Mouse (Mus musculus) duodenum, adult 2 months (tissue): Measurements from ENCODE around the gene Klk1b8. TPM values are rescaled to one million over a fixed set of nuclear protein-coding genes. Genes with fewer than 3 reads are reported as not detected.

Source experiments
- polyA plus RNA-seq: library from polyadenylated mRNA; depleted of rRNA; stranded (reverse); fragments of >200 nt; gene quantifications from 2 replicates; pipeline ENCODE4 v1.2.3, GENCODE M21; 2012; ENCODE audit warnings: low replicate concordance; rRNA removed

Gene Klk1b8
- not detected in 2 replicates for polyA plus RNA-seq

DNA sequence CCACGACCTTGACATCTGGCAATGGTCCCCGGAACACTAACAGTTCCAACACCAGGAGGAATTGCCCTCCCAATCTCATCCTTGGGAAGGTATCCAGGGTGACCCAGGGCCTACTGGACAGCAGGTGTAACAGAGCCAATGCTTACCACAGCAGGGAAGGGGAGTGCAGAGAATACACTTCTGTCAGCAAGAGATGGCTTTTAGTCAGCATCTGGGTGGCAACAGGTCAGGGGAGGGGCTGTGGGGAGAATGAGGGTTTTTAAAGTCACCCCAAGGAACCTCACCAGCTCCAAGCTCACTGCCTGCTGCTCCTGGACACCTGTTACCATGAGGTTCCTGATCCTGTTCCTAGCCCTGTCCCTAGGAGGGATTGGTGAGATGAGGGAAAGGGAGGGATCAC lies at the start of gene Klk1b8:
Gene Klk1b8, plus strand, starts transcription at position 301 of the 400 bp plus-strand sequence.

DNA sequence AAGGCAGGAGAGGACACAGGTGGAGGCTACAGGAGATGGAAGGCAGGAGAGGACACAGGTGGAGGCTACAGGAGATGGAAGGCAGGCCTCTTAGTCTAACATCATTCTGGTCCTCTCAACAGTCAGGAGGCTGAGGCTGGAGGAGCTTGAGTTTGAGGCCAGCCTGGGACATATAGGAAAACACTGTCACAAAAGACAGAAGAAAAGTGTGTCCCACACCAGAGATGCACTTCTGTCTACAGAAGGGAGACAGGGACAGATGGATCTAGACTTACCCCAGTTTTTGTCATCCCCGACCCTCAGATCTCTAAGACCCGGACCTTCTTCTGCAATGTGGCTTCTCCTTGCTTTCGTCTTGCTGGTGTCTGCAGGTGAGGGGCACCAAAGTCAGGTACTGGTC lies 17.0 kb upstream of the Klk1b8 start, which contains the start of gene Klk15:
Gene Klk15, plus strand, starts transcription at position 301 of the 400 bp plus-strand sequence.

DNA sequence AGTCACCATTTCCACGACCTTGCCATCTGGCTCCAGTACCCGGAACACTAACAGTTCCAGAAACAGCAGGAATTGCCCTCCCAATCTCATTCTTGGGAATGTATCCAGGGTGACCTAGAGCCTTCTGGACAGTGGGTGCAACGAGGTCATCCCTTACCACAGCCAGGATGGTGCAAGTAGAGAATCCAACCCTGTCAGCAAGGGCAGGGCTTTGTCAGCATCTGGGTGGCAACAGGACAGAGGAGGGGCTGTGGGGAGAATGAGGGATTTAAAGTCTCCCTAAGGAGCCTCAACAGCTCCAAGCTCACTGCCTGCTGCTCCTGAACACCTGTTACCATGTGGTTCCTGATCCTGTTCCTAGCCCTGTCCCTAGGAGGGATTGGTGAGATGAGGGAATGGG lies 16.0 kb downstream of the Klk1b8 start, which contains the start of gene Klk1b1:
Gene Klk1b1, plus strand, starts transcription at position 301 of the 400 bp plus-strand sequence.

DNA sequence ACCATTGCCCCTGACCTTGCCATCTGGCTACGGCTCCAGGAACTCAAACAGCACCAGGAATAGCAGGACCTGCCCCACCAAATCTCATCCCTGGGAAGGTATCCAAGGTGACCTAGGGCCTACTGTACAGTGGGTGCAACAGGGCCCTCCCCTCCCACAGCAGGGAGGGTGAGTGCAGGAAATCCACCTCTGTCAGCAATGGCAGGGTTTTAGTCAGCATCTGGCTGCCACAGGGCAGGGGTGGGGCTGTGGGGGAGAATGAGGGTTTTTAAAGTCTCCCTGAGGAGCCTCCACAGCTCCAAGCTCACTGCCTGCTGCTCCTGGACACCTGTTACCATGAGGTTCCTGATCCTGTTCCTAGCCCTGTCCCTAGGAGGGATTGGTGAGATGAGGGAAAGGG lies 25.3 kb downstream of the Klk1b8 start, which contains the start of gene Klk1b9:
Gene Klk1b9, plus strand, starts transcription at position 301 of the 400 bp plus-strand sequence.

DNA sequence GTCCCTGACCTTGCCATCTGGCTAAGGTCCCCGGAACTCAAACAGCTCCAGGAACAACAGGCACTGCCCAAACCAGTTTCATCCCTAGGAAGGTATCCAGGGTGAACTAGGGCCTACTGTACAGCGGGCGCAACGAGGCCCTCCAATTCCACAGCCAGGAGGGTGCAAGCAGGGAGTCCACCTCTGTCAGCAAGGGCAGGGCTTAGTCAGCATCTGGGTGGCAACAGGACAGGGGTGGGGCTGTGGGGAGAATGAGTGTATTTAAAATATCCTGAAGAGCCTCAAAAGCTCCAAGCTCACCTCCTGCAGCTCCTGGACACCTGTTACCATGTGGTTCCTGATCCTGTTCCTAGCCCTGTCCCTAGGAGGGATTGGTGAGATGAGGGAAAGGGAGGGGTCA lies 45.1 kb downstream of the Klk1b8 start, which contains the start of gene Klk1b11:
Gene Klk1b11, plus strand, starts transcription at position 301 of the 400 bp plus-strand sequence.

Other genes starting within 250 kb of the Klk1b8 start
- gene Klk13, start 238.1 kb upstream of the Klk1b8 start, polyA plus RNA-seq, result not detected in 2 replicates
- gene Klk12, start 181.8 kb upstream of the Klk1b8 start, polyA plus RNA-seq, result not detected in 2 replicates
- gene Klk11, start 176.1 kb upstream of the Klk1b8 start, polyA plus RNA-seq, result 0.21 TPM in 1 of 2 replicates, not detected in the other
- 0.28 and 0.37 TPM in 2 replicates for gene Klk10, start 169.6 kb upstream of the Klk1b8 start, polyA plus RNA-seq
- gene Klk9, start 158.8 kb upstream of the Klk1b8 start, polyA plus RNA-seq, result not detected in 2 replicates
- gene Klk8, start 153.1 kb upstream of the Klk1b8 start, polyA plus RNA-seq, result 1.2 and 2.8 TPM in 2 replicates
- not detected in 2 replicates for gene Klk7, start 139.4 kb upstream of the Klk1b8 start, polyA plus RNA-seq
- gene Klk6, start 126.2 kb upstream of the Klk1b8 start, polyA plus RNA-seq, result not detected in 2 replicates
- not detected in 2 replicates for gene Klk5, start 108.7 kb upstream of the Klk1b8 start, polyA plus RNA-seq
- not detected in 2 replicates for gene Klk4, start 69.5 kb upstream of the Klk1b8 start, polyA plus RNA-seq
- not detected in 2 replicates for gene Klk15, start 16.9 kb upstream of the Klk1b8 start, polyA plus RNA-seq
- gene Klk1b1, start 16.1 kb downstream of the Klk1b8 start, polyA plus RNA-seq, result not detected in 2 replicates
- gene Klk1b9, start 25.4 kb downstream of the Klk1b8 start, polyA plus RNA-seq, result not detected in 2 replicates
- gene Klk1b11, start 45.2 kb downstream of the Klk1b8 start, polyA plus RNA-seq, result 0.49 TPM in 1 of 2 replicates, not detected in the other
- not detected in 2 replicates for gene Klk1b26, start 61.5 kb downstream of the Klk1b8 start, polyA plus RNA-seq
- gene Klk1b27, start 101.6 kb downstream of the Klk1b8 start, polyA plus RNA-seq, result 0.14 and 0.25 TPM in 2 replicates
- not detected in 2 replicates for gene Klk1b21, start 151.7 kb downstream of the Klk1b8 start, polyA plus RNA-seq
- gene Klk1b22, start 162.0 kb downstream of the Klk1b8 start, polyA plus RNA-seq, result not detected in 2 replicates
- not detected in 2 replicates for gene Klk1b16, start 186.1 kb downstream of the Klk1b8 start, polyA plus RNA-seq
- gene Klk1b24, start 237.6 kb downstream of the Klk1b8 start, polyA plus RNA-seq, result 0.19 TPM in 1 of 2 replicates, not detected in the other
- gene Klk1b3, start 247.5 kb downstream of the Klk1b8 start, polyA plus RNA-seq, result 1.8 TPM in 1 of 2 replicates, not detected in the other